Mouse (Mus musculus) myocyte (in vitro differentiated cells): Measurements from ENCODE around the gene P4htm. TPM values are rescaled to one million over a fixed set of nuclear protein-coding genes. Genes with fewer than 3 reads are reported as not detected.

Experiments used
- H3K27me3 ChIP-seq: one replicate; pipeline ENCODE4 v1.6.1; 2011; ENCODE audit not compliant: control insufficient read depth, insufficient read depth, insufficient read length
- H3K36me3 ChIP-seq: one replicate; pipeline ENCODE4 v1.6.1; 2011; ENCODE audit not compliant: control insufficient read depth, insufficient read depth
- H3K4me2 ChIP-seq: one replicate; pipeline ENCODE4 v1.6.1; 2011; ENCODE audit warnings: low read depth, control low read depth
- H3K4me3 ChIP-seq: one replicate; pipeline ENCODE4 v1.5.1; 2011; ENCODE audit warnings: mild to moderate bottlenecking, control low read depth, moderate library complexity
- H3K79me2 ChIP-seq: one replicate; pipeline ENCODE4 v1.6.1; 2011; ENCODE audit not compliant: control insufficient read depth, insufficient read depth
- H3ac ChIP-seq: one replicate; pipeline ENCODE4 v1.6.1; 2011; ENCODE audit not compliant: control insufficient read depth, insufficient read length
- CEBPB ChIP-seq: IDR thresholded peaks from 2 replicates; pipeline ENCODE4 v1.6.1; 2011; ENCODE audit warnings: mild to moderate bottlenecking, moderate library complexity; ENCODE audit not compliant: poor library complexity, insufficient read depth, severe bottlenecking
- E2F4 ChIP-seq: IDR thresholded peaks from one replicate; pipeline ENCODE4 v1.6.1; 2011; ENCODE audit warnings: mild to moderate bottlenecking, control low read depth, moderate library complexity; ENCODE audit not compliant: insufficient read depth
- MAX ChIP-seq: IDR thresholded peaks from one replicate; pipeline ENCODE4 v1.6.1; 2011; ENCODE audit warnings: low read depth, mild to moderate bottlenecking, control low read depth
- MYOD1 ChIP-seq, 3 experiments: IDR thresholded peaks; one replicate each; pipeline ENCODE4 v1.6.1; 2011; ENCODE audit warnings: control low read depth in 2 of 3, low read depth in 2 of 3, mild to moderate bottlenecking in 2 of 3, moderate library complexity in 1 of 3; ENCODE audit not compliant: insufficient read length in 2 of 3, control insufficient read depth in 1 of 3
- MYOG ChIP-seq, 3 experiments: IDR thresholded peaks; one replicate each; pipeline ENCODE4 v1.6.1; 2011; ENCODE audit warnings: control low read depth in 2 of 3, low read depth in 2 of 3, mild to moderate bottlenecking in 2 of 3; ENCODE audit not compliant: insufficient read length in 2 of 3, control insufficient read depth in 1 of 3, insufficient read depth in 1 of 3
- POLR2A ChIP-seq: IDR thresholded peaks from one replicate; pipeline ENCODE4 v1.6.1; 2011; ENCODE audit warnings: low read depth, mild to moderate bottlenecking, control low read depth, moderate library complexity; ENCODE audit not compliant: insufficient read length
- POLR2AphosphoS2 ChIP-seq: IDR thresholded peaks from one replicate; pipeline ENCODE4 v1.6.1; 2011; ENCODE audit warnings: low read depth, control low read depth; ENCODE audit not compliant: insufficient read length
- REST ChIP-seq: IDR thresholded peaks from one replicate; pipeline ENCODE4 v1.6.1; 2011; ENCODE audit warnings: mild to moderate bottlenecking, control low read depth, moderate library complexity; ENCODE audit not compliant: insufficient read depth, insufficient read length
- SRF ChIP-seq: IDR thresholded peaks from one replicate; pipeline ENCODE4 v1.6.1; 2011; ENCODE audit warnings: low read depth; ENCODE audit not compliant: control insufficient read depth, insufficient read length
- TCF12 ChIP-seq: IDR thresholded peaks from one replicate; pipeline ENCODE4 v1.6.1; 2011; ENCODE audit warnings: mild to moderate bottlenecking, control low read depth; ENCODE audit not compliant: poor library complexity, insufficient read depth, severe bottlenecking
- TCF3 ChIP-seq: IDR thresholded peaks from one replicate; pipeline ENCODE4 v1.6.1; 2011; ENCODE audit warnings: low read depth, control low read depth; ENCODE audit not compliant: insufficient read length
- USF1 ChIP-seq: IDR thresholded peaks from one replicate; pipeline ENCODE4 v1.6.1; 2011; ENCODE audit warnings: low read depth, mild to moderate bottlenecking, control low read depth, moderate library complexity
- polyA plus RNA-seq: library from polyadenylated mRNA; unstranded; fragments of >200 nt; fragmentation: generic; extraction: Trizol; gene quantifications from one replicate; pipeline ENCODE4 v1.2.1, GENCODE M21; 2012; ENCODE audit warnings: missing spikeins

The P4htm gene
- polyA plus RNA-seq, 1 experiment, result 0.94 TPM

- H3K79me2 ChIP-seq, result peaks cover 88% of the 10 kb centered on the region
- H3K36me3 ChIP-seq, result peaks cover 3% of the 10 kb centered on the region
Observed at GRCm38 (mm10) chr9:108632375-108632774, 34.9 kb upstream of the P4htm start.

GRCm38 (mm10) chr9:108631631-108632256 lies 34.3 kb upstream of the P4htm start:
- TF ChIP-seq POLR2A (no peak), CEBPB (no peak), TCF12 (no peak), MYOD1 (IDR thresholded peaks at IDR 0.05; ENCODE audit: control insufficient read depth in 1 of 3, insufficient read length in 2 of 3, low read depth in 2 of 3) (no peak), MAX (no peak), REST (no peak), TCF3 (no peak), POLR2AphosphoS2 (no peak), SRF (no peak), USF1 (no peak), E2F4 (no peak), MYOG (IDR thresholded peaks at IDR 0.05; ENCODE audit: control insufficient read depth in 1 of 3, insufficient read depth in 1 of 3, insufficient read length in 2 of 3, low read depth in 2 of 3) (no peak)
- no peak overlapping the region for H3K4me2 ChIP-seq
- H3K27me3 ChIP-seq, result no peaks in the 10 kb centered on the region
- H3K4me3 ChIP-seq, result no peak overlapping the region
- peaks cover 89% of the 10 kb centered on the region for H3K79me2 ChIP-seq
- H3K36me3 ChIP-seq, result peaks cover 7% of the 10 kb centered on the region
- H3ac ChIP-seq, result no peak overlapping the region

More at GRCm38 (mm10) chr9:108632375-108632774, 34.9 kb upstream of the P4htm start:
- no peak overlapping the region for H3K4me3 ChIP-seq
- no peak overlapping the region for H3ac ChIP-seq
- H3K4me2 ChIP-seq, result no peak overlapping the region
- TF ChIP-seq SRF (no peak), USF1 (no peak), MYOG (IDR thresholded peaks at IDR 0.05; ENCODE audit: control insufficient read depth in 1 of 3, insufficient read depth in 1 of 3, insufficient read length in 2 of 3, low read depth in 2 of 3) (no peak), POLR2AphosphoS2 (no peak), REST (no peak), E2F4 (no peak), TCF12 (no peak), CEBPB (no peak), MYOD1 (IDR thresholded peaks at IDR 0.05; ENCODE audit: control insufficient read depth in 1 of 3, insufficient read length in 2 of 3, low read depth in 2 of 3) (no peak), MAX (no peak), TCF3 (no peak)
- H3K27me3 ChIP-seq, result no peaks in the 10 kb centered on the region

- Histone ChIP-seq H3K36me3 (peaks cover 9% of the 10 kb centered on the region), H3K27me3 (no peaks in the 10 kb centered on the region), H3K79me2 (peaks cover 84% of the 10 kb centered on the region), H3K4me3 (no peak overlapping the region), H3ac (no peak overlapping the region), H3K4me2 (no peak overlapping the region)
- TF ChIP-seq REST, result no peak
- no peak for TF ChIP-seq CEBPB
- no peak for TF ChIP-seq USF1
- no peak for TF ChIP-seq TCF12
Observed at GRCm38 (mm10) chr9:108630683-108631082, 33.2 kb upstream of the P4htm start.

- H3K36me3 ChIP-seq, result peaks cover 14% of the 10 kb centered on the region
- TF ChIP-seq TCF12 (no peak), REST (no peak), MAX (no peak), USF1 (no peak), MYOD1 (IDR thresholded peaks at IDR 0.05; ENCODE audit: control insufficient read depth in 1 of 3, insufficient read length in 2 of 3, low read depth in 2 of 3) (no peak), SRF (no peak)
- no peak overlapping the region for H3K4me2 ChIP-seq
Observed at GRCm38 (mm10) chr9:108628141-108628540, 30.7 kb upstream of the P4htm start.

GRCm38 (mm10) chr9:108626498-108626897 lies 29.0 kb upstream of the P4htm start:
- H3K27me3 ChIP-seq, result no peaks in the 10 kb centered on the region
- H3ac ChIP-seq, result no peak overlapping the region
- peaks cover 66% of the 10 kb centered on the region for H3K79me2 ChIP-seq
- no peak overlapping the region for H3K4me3 ChIP-seq
- no peak overlapping the region for H3K4me2 ChIP-seq
- peaks cover 14% of the 10 kb centered on the region for H3K36me3 ChIP-seq
- TF ChIP-seq MYOG (IDR thresholded peaks at IDR 0.05; ENCODE audit: control insufficient read depth in 1 of 3, insufficient read depth in 1 of 3, insufficient read length in 2 of 3, low read depth in 2 of 3) (peak in 1 of 3 experiments; percentile 12), CEBPB (no peak)

More at GRCm38 (mm10) chr9:108628141-108628540, 30.7 kb upstream of the P4htm start:
- Histone ChIP-seq H3K79me2 (peaks cover 71% of the 10 kb centered on the region), H3ac (no peak overlapping the region), H3K4me3 (no peak overlapping the region), H3K27me3 (no peaks in the 10 kb centered on the region)

- H3K79me2 ChIP-seq, result peaks cover 8% of the 10 kb centered on the region
- no peak overlapping the region for H3ac ChIP-seq
- TF ChIP-seq MYOG (IDR thresholded peaks at IDR 0.05; ENCODE audit: control insufficient read depth in 1 of 3, insufficient read depth in 1 of 3, insufficient read length in 2 of 3, low read depth in 2 of 3) (no peak), MYOD1 (IDR thresholded peaks at IDR 0.05; ENCODE audit: control insufficient read depth in 1 of 3, insufficient read length in 2 of 3, low read depth in 2 of 3) (no peak), SRF (no peak), TCF12 (no peak), POLR2A (no peak), MAX (no peak), USF1 (no peak)
- peaks cover 55% of the 10 kb centered on the region for H3K36me3 ChIP-seq
- H3K4me2 ChIP-seq, result no peak overlapping the region
- no peak overlapping the region for H3K4me3 ChIP-seq
- no peaks in the 10 kb centered on the region for H3K27me3 ChIP-seq
Observed at GRCm38 (mm10) chr9:108617301-108617700, 19.8 kb upstream of the P4htm start.
